In the genomic region with DNA sequence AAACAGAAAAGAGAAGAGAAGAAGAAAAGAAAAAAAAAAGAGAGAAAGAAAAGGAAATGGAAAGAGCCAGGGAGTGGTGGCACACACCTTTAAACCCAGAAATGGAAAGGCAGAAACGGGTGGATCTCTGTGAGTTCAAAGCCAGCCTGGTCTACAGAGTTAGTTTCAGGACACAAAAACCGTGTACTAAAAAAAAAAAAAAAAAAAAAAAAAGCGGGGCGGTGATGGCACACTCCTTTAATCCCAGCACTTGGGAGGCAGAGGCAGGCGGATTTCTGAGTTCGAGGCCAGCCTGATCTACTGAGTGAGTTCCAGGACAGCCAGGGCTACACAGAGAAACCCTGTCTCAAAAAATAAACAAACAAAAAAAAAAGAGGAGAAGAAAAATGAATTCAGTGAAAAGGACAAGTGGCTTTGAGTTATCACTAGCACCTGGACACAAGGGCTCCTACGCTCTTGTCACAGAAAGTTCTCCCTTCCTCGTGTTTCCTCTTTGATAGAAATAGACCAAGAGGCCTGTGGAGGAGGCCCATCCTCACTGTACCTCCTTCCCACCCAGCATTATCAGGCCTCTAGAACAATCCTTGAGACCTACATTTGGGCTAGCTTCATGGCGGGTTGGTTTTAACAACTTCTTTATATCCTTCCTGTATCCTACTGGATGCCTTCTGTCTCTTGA, we compare ENCODE assay signal across 10 mouse cellular contexts. TPM values are rescaled to one million over a fixed set of nuclear protein-coding genes. Genes with fewer than 3 reads are reported as not detected.
DNase-seq lines count a peak whose midpoint lies in the region; ATAC-seq and TF ChIP-seq lines count a peak whose summit lies in the region.
"Had no signal": no experiment of that assay in that cellular context is flagged by ENCODE, and none has a peak within 500 bp of the region (broad histone marks: within the 10 kb centered on the region; RNA-seq: fewer than 3 reads in every experiment).

No protein-coding gene starts in this region.

- H3K4me2 ChIP-seq in heart, postnatal 0 days (ENCODE audit: low read depth, low read length), result peak overlapping the region; percentile 78; the same call in 1 of the 2 replicates
- peak overlapping the region; percentile 83; the same call in 1 of the 2 replicates for H3K4me2 ChIP-seq in embryonic facial prominence, embryonic 15.5 days (replicated peaks)
- H3K4me2 ChIP-seq in liver, embryonic 13.5 days, result peak overlapping the region; percentile 82

- intact Hi-C loops in heart, postnatal 14 days (cut with DNase I), result no loop called here

- H3K9ac ChIP-seq in heart, postnatal 0 days (replicated peaks; ENCODE audit: low read depth, low read length), result peak overlapping the region; percentile 87; the same call in 1 of the 2 replicates
- H3K9ac ChIP-seq in ES-E14 (ENCODE audit: insufficient read depth, low read depth, low read length, poor library complexity, severe bottlenecking), result peak overlapping the region; percentile 97; the same call in 1 of the 2 replicates
- H3K9ac ChIP-seq in embryonic facial prominence, embryonic 15.5 days, result no peak overlapping the region
- H3K9ac ChIP-seq in liver, embryonic 13.5 days, result peak overlapping the region; percentile 95

- H3K36me3 ChIP-seq in heart, postnatal 0 days (replicated peaks; ENCODE audit: control insufficient read depth, insufficient read depth, low read length), result peaks cover 15% of the 10 kb centered on the region
- H3K36me3 ChIP-seq in ES-E14 (ENCODE audit: control insufficient read depth, insufficient read depth, low read length, poor library complexity, severe bottlenecking), result peaks cover 12% of the 10 kb centered on the region
- H3K36me3 ChIP-seq in embryonic facial prominence, embryonic 15.5 days, result peaks cover 13% of the 10 kb centered on the region
- peaks cover 16% of the 10 kb centered on the region for H3K36me3 ChIP-seq in liver, embryonic 13.5 days

- ATAC-seq in heart, postnatal 0 days (ENCODE audit: insufficient read depth, low read depth), result no peak
- no peak for ATAC-seq in embryonic facial prominence, embryonic 15.5 days (ENCODE audit: insufficient number of reproducible peaks, low FRiP score, low TSS enrichment, low read depth)
- ATAC-seq in liver, embryonic 13.5 days (ENCODE audit: low read depth), result no peak
- ATAC-seq: Patski had no signal

- no peaks in the 10 kb centered on the region for H3K27me3 ChIP-seq in heart, postnatal 0 days (ENCODE audit: control insufficient read depth, insufficient read depth, low read length)
- no peaks in the 10 kb centered on the region for H3K27me3 ChIP-seq in embryonic facial prominence, embryonic 15.5 days
- no peaks in the 10 kb centered on the region for H3K27me3 ChIP-seq in liver, embryonic 13.5 days
- H3K27me3 ChIP-seq: Patski had no signal

- peak overlapping the region; percentile 76 for H3K4me3 ChIP-seq in heart, postnatal 0 days (ENCODE audit: low read depth, low read length)
- H3K4me3 ChIP-seq in ES-E14 (ENCODE audit: insufficient read depth in 1 of 2, low read depth in 1 of 2, low read length in 2 of 2, poor library complexity in 1 of 2, severe bottlenecking in 1 of 2), result peak overlapping the region; percentile 92 to 96; a peak in 2 of 4 replicates
- peak overlapping the region; percentile 89; the same call in 1 of the 2 replicates for H3K4me3 ChIP-seq in embryonic facial prominence, embryonic 15.5 days (replicated peaks)
- peak overlapping the region; percentile 91 for H3K4me3 ChIP-seq in liver, embryonic 13.5 days (replicated peaks)

- peak overlapping the region; percentile 99 for H3K27ac ChIP-seq in heart, postnatal 0 days (ENCODE audit: low read depth)
- H3K27ac ChIP-seq in ES-E14 (ENCODE audit: insufficient read depth, low read depth, low read length, poor library complexity, severe bottlenecking), result no peak overlapping the region
- H3K27ac ChIP-seq in embryonic facial prominence, embryonic 15.5 days (replicated peaks), result peak overlapping the region; percentile 99; the same call in 1 of the 2 replicates
- peak overlapping the region; percentile 93 for H3K27ac ChIP-seq in liver, embryonic 13.5 days

- peaks cover 8% of the 10 kb centered on the region; the same call in 1 of the 2 replicates for H3K4me1 ChIP-seq in heart, postnatal 0 days (ENCODE audit: control insufficient read depth, insufficient read depth)
- peaks cover 6 to 25% of the 10 kb centered on the region in 2 experiments; a peak in 3 of 4 replicates for H3K4me1 ChIP-seq in ES-E14 (ENCODE audit: control insufficient read depth in 2 of 2, insufficient read depth in 2 of 2, low read length in 2 of 2, poor library complexity in 1 of 2)
- H3K4me1 ChIP-seq in embryonic facial prominence, embryonic 15.5 days, result peaks cover 22% of the 10 kb centered on the region
- peaks cover 45% of the 10 kb centered on the region for H3K4me1 ChIP-seq in liver, embryonic 13.5 days (replicated peaks)

- in situ Hi-C loops in ES-E14 (cut with MboI; ENCODE audit: low sequenced_read_pairs in 2 of 2, unreplicated experiment in 2 of 2), result no loop called here

- no peak for TF ChIP-seq EP300 in heart, postnatal 0 days (IDR thresholded peaks at IDR 0.05; ENCODE audit: low read depth)

- TF ChIP-seq CTCF in heart, postnatal 0 days (IDR thresholded peaks at IDR 0.05; ENCODE audit: low read depth), result no peak

- 88% methylated on average over 8 of the region's 9 CpGs for WGBS in heart, postnatal 0 days
- 94% methylated on average over 7 of the region's 9 CpGs for WGBS in embryonic facial prominence, embryonic 15.5 days
- WGBS in liver, embryonic 13.5 days (ENCODE audit: insufficient replicate concordance), result 70% methylated on average over 9 of the region's 9 CpGs

- DNase-seq in heart, postnatal 0 days (ENCODE audit: low spot score), result no peak
- DNase-seq in heart, postnatal 14 days, result no peak
- DNase-seq in ES-E14 (ENCODE audit: low read depth, low spot score), result no peak
- DNase-seq in liver, embryonic 13.5 days, result no peak
- DNase-seq in adrenal gland, adult 8-10 months, result no peak
- no peak for DNase-seq in layer of hippocampus, adult 8-10 months (ENCODE audit: low spot score in 2 of 2)
- DNase-seq in urinary bladder, postnatal 25 days (ENCODE audit: low spot score), result no peak
- DNase-seq: kidney, adult 11 months had no signal

- H3K9me3 ChIP-seq in heart, postnatal 0 days (replicated peaks; ENCODE audit: control insufficient read depth, low read length), result no peaks in the 10 kb centered on the region
- H3K9me3 ChIP-seq in ES-E14 (ENCODE audit: control insufficient read depth, insufficient read depth, low read depth, low read length), result no peaks in the 10 kb centered on the region
- H3K9me3 ChIP-seq in embryonic facial prominence, embryonic 15.5 days (replicated peaks), result no peaks in the 10 kb centered on the region
- no peaks in the 10 kb centered on the region for H3K9me3 ChIP-seq in liver, embryonic 13.5 days (replicated peaks)

RNA-seq across cellular contexts. Expression of a gene that starts 1.3 kb away (rescaled TPM):
- total RNA-seq in heart, postnatal 0 days (2014; rRNA removed; ENCODE audit: low replicate concordance), result 18.0 and 19.6 TPM in 2 replicates
- 3.7 TPM in 2 replicates for polyA plus RNA-seq in heart, postnatal 0 days (2015; fragmentation: Nextera tagmentation; extraction: Ambion mirVana)
- 10 to 100 TPM; 10.7 to 10.8 TPM for total RNA-seq in heart, postnatal 14 days (2021)
- 18.5 and 22.4 TPM in 2 replicates for total RNA-seq in ES-E14 (2012; rRNA removed)
- polyA plus RNA-seq in embryonic facial prominence, embryonic 15.5 days (2015; fragmentation: Nextera tagmentation; extraction: Ambion mirVana), result 13.4 and 16.0 TPM in 2 replicates
- 5.4 and 6.1 TPM in 2 replicates for polyA plus RNA-seq in liver, embryonic 13.5 days (2015; fragmentation: Nextera tagmentation; extraction: Ambion mirVana)
- 10 to 100 TPM; 17.3 to 26.7 (median 20.3) TPM for total RNA-seq in adrenal gland, adult 8-10 months (2022)
- 10 to 100 TPM; 24.8 to 33.0 (median 29.0) TPM for total RNA-seq in layer of hippocampus, adult 8-10 months (2022)

RNA-seq across cellular contexts. Expression of a gene that starts 27.7 kb away (rescaled TPM):
- total RNA-seq in heart, postnatal 0 days (2014; rRNA removed; ENCODE audit: low replicate concordance), result 0.08 and 2.1 TPM in 2 replicates
- polyA plus RNA-seq in heart, postnatal 0 days (2015; fragmentation: Nextera tagmentation; extraction: Ambion mirVana), result 0.32 and 0.64 TPM in 2 replicates
- total RNA-seq in heart, postnatal 14 days (2021), result under 1 TPM; 0.43 to 0.63 TPM
- 5.8 and 7.0 TPM in 2 replicates for total RNA-seq in ES-E14 (2012; rRNA removed)
- 41.4 and 46.1 TPM in 2 replicates for polyA plus RNA-seq in embryonic facial prominence, embryonic 15.5 days (2015; fragmentation: Nextera tagmentation; extraction: Ambion mirVana)
- 1.1 and 1.2 TPM in 2 replicates for polyA plus RNA-seq in liver, embryonic 13.5 days (2015; fragmentation: Nextera tagmentation; extraction: Ambion mirVana)
- 1 to 10 TPM in 1 of 4 experiments, under 1 TPM in 3; 0.49 to 1.4 (median 0.84) TPM for total RNA-seq in adrenal gland, adult 8-10 months (2022)
- 1 to 10 TPM; 1.5 to 2.2 (median 2.0) TPM for total RNA-seq in layer of hippocampus, adult 8-10 months (2022)

RNA-seq across cellular contexts. Expression of a gene that starts 33.8 kb away (rescaled TPM):
- 51.8 and 63.6 TPM in 2 replicates for total RNA-seq in heart, postnatal 0 days (2014; rRNA removed; ENCODE audit: low replicate concordance)
- 50.6 and 54.2 TPM in 2 replicates for polyA plus RNA-seq in heart, postnatal 0 days (2015; fragmentation: Nextera tagmentation; extraction: Ambion mirVana)
- 10 to 100 TPM; 33.0 to 33.6 TPM for total RNA-seq in heart, postnatal 14 days (2021)
- 30.4 and 39.5 TPM in 2 replicates for total RNA-seq in ES-E14 (2012; rRNA removed)
- polyA plus RNA-seq in embryonic facial prominence, embryonic 15.5 days (2015; fragmentation: Nextera tagmentation; extraction: Ambion mirVana), result 65.7 and 74.8 TPM in 2 replicates
- polyA plus RNA-seq in liver, embryonic 13.5 days (2015; fragmentation: Nextera tagmentation; extraction: Ambion mirVana), result 45.5 and 48.3 TPM in 2 replicates
- total RNA-seq in adrenal gland, adult 8-10 months (2022), result 10 to 100 TPM; 49.4 to 74.0 (median 65.6) TPM
- total RNA-seq in layer of hippocampus, adult 8-10 months (2022), result 10 to 100 TPM; 40.5 to 62.8 (median 49.0) TPM

RNA-seq across cellular contexts. Expression of a gene that starts 47.7 kb away (rescaled TPM):
- 0.50 and 3.5 TPM in 2 replicates for total RNA-seq in heart, postnatal 0 days (2014; rRNA removed; ENCODE audit: low replicate concordance)
- 0.31 and 0.48 TPM in 2 replicates for polyA plus RNA-seq in heart, postnatal 0 days (2015; fragmentation: Nextera tagmentation; extraction: Ambion mirVana)
- total RNA-seq in heart, postnatal 14 days (2021), result under 1 TPM; 0.73 to 0.91 TPM
- 1.7 and 2.0 TPM in 2 replicates for total RNA-seq in ES-E14 (2012; rRNA removed)
- 0.72 and 0.85 TPM in 2 replicates for polyA plus RNA-seq in embryonic facial prominence, embryonic 15.5 days (2015; fragmentation: Nextera tagmentation; extraction: Ambion mirVana)
- 0.17 and 0.18 TPM in 2 replicates for polyA plus RNA-seq in liver, embryonic 13.5 days (2015; fragmentation: Nextera tagmentation; extraction: Ambion mirVana)
- total RNA-seq in adrenal gland, adult 8-10 months (2022), result 10 to 100 TPM in 3 of 4 experiments, 1 to 10 TPM in 1; 6.7 to 18.3 (median 14.0) TPM
- 100 to 1,000 TPM; 370 to 437 (median 422) TPM for total RNA-seq in layer of hippocampus, adult 8-10 months (2022)

RNA-seq across cellular contexts. Expression of a gene that starts 55.4 kb away (rescaled TPM):
- 7.7 and 10.4 TPM in 2 replicates for total RNA-seq in heart, postnatal 0 days (2014; rRNA removed; ENCODE audit: low replicate concordance)
- polyA plus RNA-seq in heart, postnatal 0 days (2015; fragmentation: Nextera tagmentation; extraction: Ambion mirVana), result 8.3 and 8.6 TPM in 2 replicates
- 10 to 100 TPM; 43.7 to 58.5 TPM for total RNA-seq in heart, postnatal 14 days (2021)
- 56.1 and 117 TPM in 2 replicates for total RNA-seq in ES-E14 (2012; rRNA removed)
- polyA plus RNA-seq in embryonic facial prominence, embryonic 15.5 days (2015; fragmentation: Nextera tagmentation; extraction: Ambion mirVana), result 66.8 and 77.0 TPM in 2 replicates
- polyA plus RNA-seq in liver, embryonic 13.5 days (2015; fragmentation: Nextera tagmentation; extraction: Ambion mirVana), result 7.7 and 8.3 TPM in 2 replicates
- 10 to 100 TPM; 26.0 to 57.3 (median 35.5) TPM for total RNA-seq in adrenal gland, adult 8-10 months (2022)
- 100 to 1,000 TPM in 2 of 4 experiments, 10 to 100 TPM in 2; 81.0 to 114 (median 96.0) TPM for total RNA-seq in layer of hippocampus, adult 8-10 months (2022)
